In the genomic region with DNA sequence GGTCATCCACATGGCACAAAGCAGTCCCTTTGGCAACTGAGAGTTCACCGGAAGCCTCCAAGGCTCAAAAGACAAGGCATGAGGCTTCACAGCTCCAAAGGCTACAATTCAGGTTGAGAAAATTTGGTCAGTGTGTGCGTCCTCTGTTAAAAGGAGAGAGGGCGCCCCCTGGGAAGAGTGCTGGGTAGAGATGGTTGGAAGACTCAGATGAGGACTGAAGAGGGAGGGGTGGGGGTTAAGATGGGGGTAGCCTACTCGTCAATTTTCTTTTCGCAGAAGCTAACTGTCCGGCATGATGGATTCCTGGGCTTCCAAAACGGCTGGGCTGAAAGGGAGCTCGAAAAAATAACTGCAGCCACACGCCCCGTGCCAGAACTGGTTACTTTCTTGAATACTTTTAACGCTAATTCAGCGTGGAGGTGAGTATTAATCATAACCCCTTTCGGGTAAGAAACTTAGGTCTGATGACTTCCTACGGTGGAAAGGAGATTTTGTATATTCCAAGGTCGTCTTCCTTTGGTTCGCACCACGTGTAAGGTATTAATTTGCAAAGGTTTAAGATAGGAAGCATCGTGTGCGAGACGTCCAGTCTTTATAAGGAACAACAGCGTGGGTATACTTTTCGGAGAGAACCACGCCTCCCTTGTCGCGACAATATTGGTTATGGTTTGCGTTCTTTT, we compare ENCODE assay signal across 8 mouse cellular contexts. TPM values are rescaled to one million over a fixed set of nuclear protein-coding genes. Genes with fewer than 3 reads are reported as not detected.
DNase-seq lines count a peak whose midpoint lies in the region; ATAC-seq and TF ChIP-seq lines count a peak whose summit lies in the region.

TSS of gene Fbxl19 (plus strand) at position 178 of the 680 bp plus-strand sequence.

- TF ChIP-seq CTCF in Patski (IDR thresholded peaks at IDR 0.05): no peak

- H3K4me3 ChIP-seq in hindbrain, embryonic 15.5 days: peak within 1 kb of the TSS; percentile 86

- peaks cover 21% of the 10 kb centered on the region for H3K4me1 ChIP-seq in hindbrain, embryonic 15.5 days (replicated peaks)

- peak within 1 kb of the TSS; percentile 89 for H3K27ac ChIP-seq in hindbrain, embryonic 15.5 days (replicated peaks)

- peak within 1 kb of the TSS; percentile 53 for H3K9ac ChIP-seq in hindbrain, embryonic 15.5 days

- under 1% methylated on average over 26 of the region's 26 CpGs for WGBS in hindbrain, embryonic 15.5 days

- peak within 1 kb of the TSS; percentile 87 for H3K4me2 ChIP-seq in hindbrain, embryonic 15.5 days

- CTCF ChIA-PET in Patski (lab: Charles Lee): interaction anchor here (0.8 to 2.9 kb wide), 7 partner anchors 15 to 128 kb away, joined by 3 to 33 read pairs (median 4); no protein-coding TSS in a partner anchor

- H3K9me3 ChIP-seq in hindbrain, embryonic 15.5 days: no peaks in the 10 kb centered on the region

- DNase-seq in Patski (ENCODE audit: low read depth, low spot score): no peak
- DNase-seq in cerebellum, postnatal 10 days: peak; percentile 90 to 91
- DNase-seq in frontal cortex, postnatal 36 days (ENCODE audit: low spot score in 2 of 2): peak; percentile 68 to 80
- peak; percentile 67 to 73 for DNase-seq in layer of hippocampus, postnatal 36 days
- DNase-seq in lung, postnatal 25 days (ENCODE audit: low spot score): peak; percentile 64
- peak; percentile 65 for DNase-seq in right cerebral cortex, postnatal 25 days
- DNase-seq in yolk sac, embryonic 10.5 days (ENCODE audit: low spot score): peak; percentile 76

- in situ Hi-C loops in Patski (cut with MboI; ENCODE audit: low pct_unique_long_range_greater_than_20kb): loop anchor here (5.0 kb wide), 1 partner anchor 82 kb away; no protein-coding TSS in a partner anchor

- POLR2A ChIA-PET in Patski (lab: Charles Lee): interaction anchor here (0.7 kb wide), 2 partner anchors 13 to 33 kb away, joined by 4 to 5 read pairs; no protein-coding TSS in a partner anchor

- ATAC-seq in Patski: no peak
- no peak for ATAC-seq in hindbrain, embryonic 15.5 days (ENCODE audit: low FRiP score, low read depth)

- H3K27me3 ChIP-seq in Patski: no peaks in the 10 kb centered on the region
- no peaks in the 10 kb centered on the region for H3K27me3 ChIP-seq in hindbrain, embryonic 15.5 days

- H3K36me3 ChIP-seq in hindbrain, embryonic 15.5 days: peaks cover 10% of the 10 kb centered on the region

RNA-seq across cellular contexts. Expression of gene Fbxl19, which starts in this region (rescaled TPM):
- polyA plus RNA-seq in Patski (2021): 38.6 TPM
- polyA plus RNA-seq in hindbrain, embryonic 15.5 days (2015; fragmentation: Nextera tagmentation; extraction: Ambion mirVana): 10.0 and 10.5 TPM in 2 replicates
- 10 to 100 TPM; 63.5 to 65.2 TPM for total RNA-seq in layer of hippocampus, postnatal 36 days (2021)
